Mouse (Mus musculus): ENCODE measurements at regions not wholly inside any gene's neighbourhood (a gene's known extent, or its start where the extent isn't known, plus 50 kb on each side); places are given as distances from the start of the nearest gene placed in this dataset.

- Histone ChIP-seq H3K4me1 (ENCODE audit: control insufficient read depth, insufficient read depth, low read length) (no peaks in the 10 kb centered on the region), H3K9ac (replicated peaks; ENCODE audit: low read depth, low read length) (no peak overlapping the region), H3K36me3 (ENCODE audit: control insufficient read depth, insufficient read depth, low read length) (no peaks in the 10 kb centered on the region), H3K27me3 (ENCODE audit: control insufficient read depth, insufficient read depth, low read length) (no peaks in the 10 kb centered on the region), H3K27ac (ENCODE audit: low read length) (no peak overlapping the region), H3K4me3 (ENCODE audit: low read depth, low read length) (no peak overlapping the region), H3K4me2 (replicated peaks; ENCODE audit: low read depth, low read length) (no peak overlapping the region), H3K9me3 (ENCODE audit: control insufficient read depth, low read depth, low read length) (no peaks in the 10 kb centered on the region)
- WGBS: 92% methylated on average over 4 of the region's 4 CpGs
- no peak for ATAC-seq (ENCODE audit: insufficient number of reproducible peaks, insufficient read depth, low FRiP score, low read depth)
Observed at GRCm38 (mm10) chr13:82372612-82373011, 589.7 kb downstream of the Cetn3 start.

DNA sequence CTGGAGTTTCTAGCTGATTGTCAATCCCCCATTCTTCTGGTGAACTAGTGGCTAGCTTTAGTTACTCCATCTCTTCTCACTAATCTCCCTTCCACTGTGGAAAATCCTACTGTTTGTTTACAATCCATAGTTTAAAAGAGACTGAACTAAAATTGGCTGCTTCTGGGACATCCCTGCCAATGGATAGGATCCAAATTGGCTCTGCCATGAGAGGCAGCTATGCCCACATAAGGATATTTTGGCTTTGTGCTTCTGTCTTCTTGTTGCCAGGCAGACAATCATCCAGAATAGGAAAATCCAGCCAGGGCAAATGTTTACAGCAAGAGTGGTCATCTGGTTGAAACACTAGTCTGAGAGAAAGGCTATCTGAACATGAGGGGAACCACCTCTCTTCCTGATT, 610.0 kb downstream of the Cetn3 start:
- H3K27ac ChIP-seq (ENCODE audit: low read length): no peak overlapping the region
- no peak overlapping the region for H3K9ac ChIP-seq (replicated peaks; ENCODE audit: low read depth, low read length)
- no peak overlapping the region for H3K4me3 ChIP-seq (ENCODE audit: low read depth, low read length)
- H3K9me3 ChIP-seq (ENCODE audit: control insufficient read depth, low read depth, low read length): no peaks in the 10 kb centered on the region
- no peak overlapping the region for H3K4me2 ChIP-seq (replicated peaks; ENCODE audit: low read depth, low read length)
- no peaks in the 10 kb centered on the region for H3K4me1 ChIP-seq (ENCODE audit: control insufficient read depth, insufficient read depth, low read length)
- no peaks in the 10 kb centered on the region for H3K27me3 ChIP-seq (ENCODE audit: control insufficient read depth, insufficient read depth, low read length)
- no peaks in the 10 kb centered on the region for H3K36me3 ChIP-seq (ENCODE audit: control insufficient read depth, insufficient read depth, low read length)
- ATAC-seq (ENCODE audit: insufficient number of reproducible peaks, insufficient read depth, low FRiP score, low read depth): no peak

DNA sequence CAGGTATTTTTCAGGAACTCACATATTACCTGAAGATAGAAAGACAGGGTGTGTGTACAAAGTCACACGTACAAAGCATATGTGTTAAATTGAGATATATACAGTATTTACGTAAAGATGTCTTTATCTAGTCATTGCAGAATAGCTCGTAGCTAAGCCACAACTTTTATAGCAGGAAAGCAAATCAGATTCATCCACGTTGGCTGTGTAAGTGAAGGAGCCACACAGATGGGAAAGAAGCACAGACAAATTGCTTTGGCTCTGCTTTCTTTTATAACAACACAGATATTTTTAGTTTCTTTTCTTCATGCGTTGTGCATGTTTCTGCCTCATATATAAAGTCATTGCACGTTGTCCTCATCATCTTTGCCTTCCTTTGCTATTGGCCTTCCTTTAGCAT, 610.6 kb downstream of the Cetn3 start:
- no peak overlapping the region for H3K4me2 ChIP-seq (replicated peaks; ENCODE audit: low read depth, low read length)
- WGBS: 83% methylated on average over 6 of the region's 6 CpGs
- no peak overlapping the region for H3K9ac ChIP-seq (replicated peaks; ENCODE audit: low read depth, low read length)
- H3K9me3 ChIP-seq (ENCODE audit: control insufficient read depth, low read depth, low read length): no peaks in the 10 kb centered on the region
- no peak overlapping the region for H3K27ac ChIP-seq (ENCODE audit: low read length)
- no peak overlapping the region for H3K4me3 ChIP-seq (ENCODE audit: low read depth, low read length)
- no peaks in the 10 kb centered on the region for H3K4me1 ChIP-seq (ENCODE audit: control insufficient read depth, insufficient read depth, low read length)
- H3K27me3 ChIP-seq (ENCODE audit: control insufficient read depth, insufficient read depth, low read length): no peaks in the 10 kb centered on the region
- H3K36me3 ChIP-seq (ENCODE audit: control insufficient read depth, insufficient read depth, low read length): no peaks in the 10 kb centered on the region
- no peak for ATAC-seq (ENCODE audit: insufficient number of reproducible peaks, insufficient read depth, low FRiP score, low read depth)

DNA sequence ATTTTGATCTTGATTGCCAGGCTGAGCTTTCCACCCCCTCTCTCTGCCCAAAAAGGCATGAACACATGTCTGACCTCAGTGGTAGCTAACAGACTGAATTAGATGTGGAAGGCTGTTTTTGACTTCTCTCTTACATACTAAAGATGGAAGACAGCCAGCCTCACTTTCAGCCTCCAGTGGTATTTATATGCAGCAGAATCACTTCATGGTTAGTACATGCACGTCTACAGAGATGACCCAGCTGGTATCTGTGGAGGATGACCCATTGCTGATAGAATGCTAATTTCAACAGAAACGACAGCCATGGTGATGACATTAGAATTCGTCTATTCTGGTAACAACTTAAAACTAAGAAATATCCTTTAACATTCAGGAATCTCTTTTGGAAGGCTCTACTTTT, 630.8 kb downstream of the Cetn3 start:
- no peaks in the 10 kb centered on the region for H3K27me3 ChIP-seq (ENCODE audit: control insufficient read depth, insufficient read depth, low read length)
- H3K27ac ChIP-seq (ENCODE audit: low read length): no peak overlapping the region
- no peak overlapping the region for H3K9ac ChIP-seq (replicated peaks; ENCODE audit: low read depth, low read length)
- H3K4me1 ChIP-seq (ENCODE audit: control insufficient read depth, insufficient read depth, low read length): no peaks in the 10 kb centered on the region
- no peaks in the 10 kb centered on the region for H3K36me3 ChIP-seq (ENCODE audit: control insufficient read depth, insufficient read depth, low read length)
- H3K4me3 ChIP-seq (ENCODE audit: low read depth, low read length): no peak overlapping the region
- no peak for ATAC-seq (ENCODE audit: insufficient number of reproducible peaks, insufficient read depth, low FRiP score, low read depth)
- no peaks in the 10 kb centered on the region for H3K9me3 ChIP-seq (ENCODE audit: control insufficient read depth, low read depth, low read length)
- H3K4me2 ChIP-seq (replicated peaks; ENCODE audit: low read depth, low read length): no peak overlapping the region
- 80% methylated on average over 3 of the region's 3 CpGs for WGBS

DNA sequence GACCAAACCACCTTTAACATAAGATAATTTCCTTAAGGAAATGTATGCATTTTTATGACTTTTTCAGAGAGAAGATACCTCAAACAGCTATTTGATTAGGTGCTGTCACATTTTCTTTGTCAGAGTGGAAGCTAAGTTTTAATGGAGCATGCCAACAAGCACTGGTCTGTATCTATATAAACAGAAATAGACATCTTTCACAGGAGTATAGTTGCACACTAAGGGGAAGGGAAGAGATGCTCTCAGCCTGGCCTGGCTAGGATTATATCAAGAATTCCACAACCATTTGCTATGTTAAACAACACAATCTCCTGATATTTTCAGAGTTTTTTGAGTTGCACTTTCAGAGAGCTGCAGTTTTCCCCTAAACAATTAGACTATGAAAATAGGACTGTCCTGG, 638.1 kb downstream of the Cetn3 start:
- H3K4me2 ChIP-seq (replicated peaks; ENCODE audit: low read depth, low read length): no peak overlapping the region
- no peak overlapping the region for H3K27ac ChIP-seq (ENCODE audit: low read length)
- ATAC-seq (ENCODE audit: insufficient number of reproducible peaks, insufficient read depth, low FRiP score, low read depth): no peak

DNA sequence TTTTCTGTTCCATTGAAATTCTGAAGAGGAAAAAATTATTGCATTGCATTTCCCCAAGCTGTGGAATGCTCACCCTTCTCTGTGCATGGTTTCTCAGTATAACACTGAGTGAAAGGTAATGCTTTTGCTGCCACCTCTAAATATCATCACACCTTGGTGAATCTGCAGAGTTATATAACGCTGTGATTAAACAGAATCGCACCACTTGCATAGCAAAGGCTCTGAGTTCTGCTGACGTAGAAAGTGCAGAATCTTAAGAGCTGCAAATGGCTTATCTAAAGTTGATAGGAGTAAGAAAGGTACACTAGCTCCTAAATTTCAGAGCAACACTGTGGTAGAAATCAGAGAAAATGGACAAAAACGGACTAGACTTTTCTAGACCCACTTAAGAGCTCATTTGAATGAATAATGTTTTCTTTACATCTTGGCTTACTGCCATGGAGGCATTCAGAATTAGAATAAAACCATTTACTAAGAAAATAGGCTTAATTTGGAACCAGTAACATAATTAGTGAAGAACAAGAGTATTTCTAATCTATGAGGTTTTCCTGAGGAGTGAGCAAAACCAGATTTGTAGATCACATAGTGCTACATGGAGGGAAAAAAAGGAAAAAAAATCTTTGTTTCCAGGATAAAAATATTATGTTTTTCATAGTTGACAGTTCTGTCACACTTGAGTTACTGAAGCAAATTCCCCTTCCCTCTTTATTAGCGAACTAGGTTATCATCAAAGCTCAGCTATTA, 641.2 kb downstream of the Cetn3 start:
- no peak overlapping the region for H3K4me2 ChIP-seq (replicated peaks; ENCODE audit: low read depth, low read length)
- 71% methylated on average over 5 of the region's 5 CpGs for WGBS
- ATAC-seq (ENCODE audit: insufficient number of reproducible peaks, insufficient read depth, low FRiP score, low read depth): no peak

More for the DNA sequence above, 638.1 kb downstream of the Cetn3 start:
- no peaks in the 10 kb centered on the region for H3K27me3 ChIP-seq (ENCODE audit: control insufficient read depth, insufficient read depth, low read length)
- H3K9ac ChIP-seq (replicated peaks; ENCODE audit: low read depth, low read length): no peak overlapping the region
- H3K36me3 ChIP-seq (ENCODE audit: control insufficient read depth, insufficient read depth, low read length): no peaks in the 10 kb centered on the region
- no peaks in the 10 kb centered on the region for H3K9me3 ChIP-seq (ENCODE audit: control insufficient read depth, low read depth, low read length)
- H3K4me1 ChIP-seq (ENCODE audit: control insufficient read depth, insufficient read depth, low read length): no peaks in the 10 kb centered on the region
- no peak overlapping the region for H3K4me3 ChIP-seq (ENCODE audit: low read depth, low read length)

GRCm38 (mm10) chr13:82424732-82425341, 642.0 kb downstream of the Cetn3 start:
- H3K9ac ChIP-seq (replicated peaks; ENCODE audit: low read depth, low read length): no peak overlapping the region
- H3K4me2 ChIP-seq (replicated peaks; ENCODE audit: low read depth, low read length): no peak overlapping the region
- no peak overlapping the region for H3K4me3 ChIP-seq (ENCODE audit: low read depth, low read length)
- WGBS: 83% methylated on average over 10 of the region's 10 CpGs
- H3K27ac ChIP-seq (ENCODE audit: low read length): no peak overlapping the region
- no peaks in the 10 kb centered on the region for H3K27me3 ChIP-seq (ENCODE audit: control insufficient read depth, insufficient read depth, low read length)
- H3K9me3 ChIP-seq (ENCODE audit: control insufficient read depth, low read depth, low read length): no peaks in the 10 kb centered on the region
- H3K4me1 ChIP-seq (ENCODE audit: control insufficient read depth, insufficient read depth, low read length): no peaks in the 10 kb centered on the region
- H3K36me3 ChIP-seq (ENCODE audit: control insufficient read depth, insufficient read depth, low read length): no peaks in the 10 kb centered on the region
- ATAC-seq (ENCODE audit: insufficient number of reproducible peaks, insufficient read depth, low FRiP score, low read depth): no peak

More for the DNA sequence above, 641.2 kb downstream of the Cetn3 start:
- no peak overlapping the region for H3K4me3 ChIP-seq (ENCODE audit: low read depth, low read length)
- H3K27ac ChIP-seq (ENCODE audit: low read length): no peak overlapping the region
- no peak overlapping the region for H3K9ac ChIP-seq (replicated peaks; ENCODE audit: low read depth, low read length)
- no peaks in the 10 kb centered on the region for H3K9me3 ChIP-seq (ENCODE audit: control insufficient read depth, low read depth, low read length)
- no peaks in the 10 kb centered on the region for H3K4me1 ChIP-seq (ENCODE audit: control insufficient read depth, insufficient read depth, low read length)
- no peaks in the 10 kb centered on the region for H3K36me3 ChIP-seq (ENCODE audit: control insufficient read depth, insufficient read depth, low read length)
- no peaks in the 10 kb centered on the region for H3K27me3 ChIP-seq (ENCODE audit: control insufficient read depth, insufficient read depth, low read length)

DNA sequence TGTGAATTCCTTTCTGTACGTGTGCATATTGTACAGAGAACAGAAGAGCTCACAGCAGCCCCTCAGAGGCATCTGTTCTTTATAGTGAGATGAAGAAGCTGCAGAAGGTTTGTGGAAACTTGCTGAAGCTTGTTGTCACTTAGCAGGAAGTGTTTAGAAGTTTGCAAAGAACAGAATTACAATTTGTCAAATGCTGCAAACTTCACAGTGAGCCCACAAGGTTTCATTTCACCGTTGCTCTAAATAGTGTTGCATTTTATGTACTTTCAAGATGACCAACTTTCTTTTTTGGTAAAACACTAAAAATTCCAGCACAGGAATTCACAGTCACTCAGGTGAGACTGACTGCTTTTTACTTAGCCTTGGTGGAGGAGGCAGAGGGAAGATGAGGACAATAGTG, 649.5 kb downstream of the Cetn3 start:
- ATAC-seq (ENCODE audit: insufficient number of reproducible peaks, insufficient read depth, low FRiP score, low read depth): no peak
- Histone ChIP-seq H3K4me2 (replicated peaks; ENCODE audit: low read depth, low read length) (no peak overlapping the region), H3K9ac (replicated peaks; ENCODE audit: low read depth, low read length) (no peak overlapping the region), H3K36me3 (ENCODE audit: control insufficient read depth, insufficient read depth, low read length) (no peaks in the 10 kb centered on the region), H3K27ac (ENCODE audit: low read length) (no peak overlapping the region), H3K27me3 (ENCODE audit: control insufficient read depth, insufficient read depth, low read length) (no peaks in the 10 kb centered on the region), H3K4me3 (ENCODE audit: low read depth, low read length) (no peak overlapping the region), H3K4me1 (ENCODE audit: control insufficient read depth, insufficient read depth, low read length) (no peaks in the 10 kb centered on the region), H3K9me3 (ENCODE audit: control insufficient read depth, low read depth, low read length) (no peaks in the 10 kb centered on the region)
- 57% methylated on average over 2 of the region's 2 CpGs for WGBS

DNA sequence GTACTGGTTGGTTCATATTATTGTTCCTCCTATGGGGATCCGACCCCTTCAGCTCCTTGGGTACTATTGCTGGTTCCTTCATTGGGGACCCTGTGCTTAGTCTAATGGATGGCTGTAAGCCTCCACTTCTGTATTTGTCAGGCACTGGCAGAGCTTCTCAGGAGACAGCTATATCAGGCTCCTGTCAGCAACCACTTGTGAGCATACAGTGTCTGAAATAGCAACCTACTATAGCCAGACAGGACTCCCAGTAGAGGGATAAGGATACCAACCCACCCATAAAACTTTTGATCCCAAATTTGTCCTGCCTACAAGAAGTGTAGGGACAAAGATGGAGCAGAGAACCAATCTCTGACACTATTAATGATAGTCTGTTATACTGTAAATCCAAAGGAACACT, 656.4 kb downstream of the Cetn3 start:
- Histone ChIP-seq H3K4me2 (replicated peaks; ENCODE audit: low read depth, low read length) (no peak overlapping the region), H3K36me3 (ENCODE audit: control insufficient read depth, insufficient read depth, low read length) (no peaks in the 10 kb centered on the region), H3K9me3 (ENCODE audit: control insufficient read depth, low read depth, low read length) (no peaks in the 10 kb centered on the region), H3K9ac (replicated peaks; ENCODE audit: low read depth, low read length) (no peak overlapping the region), H3K27ac (ENCODE audit: low read length) (no peak overlapping the region), H3K27me3 (ENCODE audit: control insufficient read depth, insufficient read depth, low read length) (no peaks in the 10 kb centered on the region), H3K4me3 (ENCODE audit: low read depth, low read length) (no peak overlapping the region), H3K4me1 (ENCODE audit: control insufficient read depth, insufficient read depth, low read length) (no peaks in the 10 kb centered on the region)
- ATAC-seq (ENCODE audit: insufficient number of reproducible peaks, insufficient read depth, low FRiP score, low read depth): no peak
- 88% methylated on average over 1 of the region's 1 CpGs for WGBS
